Mouse (Mus musculus) mouse embryonic stem cell (cell line): ENCODE results near the gene St3gal3.

Experiments used
- in situ Hi-C, 2 experiments: fragments of 300-500 bp; cut with MboI; formaldehyde crosslinking; loops; 1 replicate in 1 of 2; 3 replicates in 1 of 2; pipeline ENCODE4 v1.14.3; 2019 to 2020; ENCODE audit warnings: low sequenced_read_pairs in 2 of 2, low pct_unique_long_range_greater_than_20kb in 1 of 2, mixed read lengths in 1 of 2; ENCODE audit not compliant: unreplicated experiment in 1 of 2

Gene St3gal3

DNA sequence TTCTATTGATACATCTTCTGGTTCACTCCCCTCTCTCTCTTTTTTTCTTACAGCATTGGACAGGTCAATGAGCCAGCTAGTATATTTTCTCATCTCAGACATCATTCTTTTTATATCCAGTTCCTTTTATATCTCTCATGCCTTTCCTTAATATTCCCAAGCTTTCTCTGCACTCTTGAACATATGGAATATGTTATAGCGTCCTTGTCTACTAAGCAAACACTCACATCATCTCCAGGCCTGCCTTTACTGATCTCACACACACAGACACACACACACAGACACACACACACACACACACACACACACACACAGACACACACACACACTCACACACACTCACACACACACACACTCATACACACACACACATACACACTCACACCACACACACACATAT, 96.7 kb downstream of the St3gal3 start:
- in situ Hi-C loops, result no loop called here

GRCm38 (mm10) chr4:118037406-118037805, 97.3 kb downstream of the St3gal3 start:
- in situ Hi-C loops, result no loop called here

DNA sequence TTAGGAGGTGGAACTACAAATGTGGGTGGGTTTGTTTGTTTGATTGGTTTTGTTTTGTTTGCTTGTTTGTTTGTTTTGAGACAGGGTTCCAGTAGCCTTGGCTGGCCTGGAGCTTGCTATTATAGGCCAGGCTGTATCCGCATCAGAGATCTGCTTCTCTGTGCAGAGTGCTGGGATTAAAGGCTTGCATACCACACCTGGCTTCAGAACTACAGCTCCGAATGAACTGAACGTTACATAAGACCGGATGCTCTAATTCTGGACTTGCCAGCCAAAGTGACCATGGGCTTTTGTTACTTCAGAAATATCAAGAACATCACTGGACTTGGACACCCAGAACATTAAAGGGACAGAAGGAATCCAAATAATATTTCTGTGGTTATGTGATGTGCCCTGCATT, 98.2 kb downstream of the St3gal3 start:
- in situ Hi-C loops, result no loop called here

DNA sequence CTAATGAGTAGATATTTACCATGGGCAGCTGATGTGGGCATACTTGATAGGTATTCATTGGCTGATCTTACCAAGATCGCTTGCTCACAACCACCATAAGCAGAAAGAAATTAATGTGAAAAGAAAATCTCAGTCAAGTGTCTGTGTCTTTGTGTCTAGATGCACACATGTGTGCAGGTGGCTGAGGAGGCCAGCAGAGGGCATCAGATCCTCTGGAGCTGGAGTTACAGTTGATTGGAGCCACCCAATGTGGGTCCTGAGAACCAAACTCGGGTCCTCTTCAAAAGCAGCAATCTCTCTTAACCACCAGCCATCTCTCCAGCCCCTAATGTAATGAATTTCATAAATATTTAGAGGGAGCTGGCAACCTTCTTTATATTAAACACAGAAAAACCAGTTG, 99.6 kb downstream of the St3gal3 start:
- in situ Hi-C loops, result no loop called here

GRCm38 (mm10) chr4:118033026-118033425, 101.7 kb downstream of the St3gal3 start:
- in situ Hi-C loops, result no loop called here

- in situ Hi-C loops, result no loop called here
Observed at GRCm38 (mm10) chr4:118031776-118032170, 102.9 kb downstream of the St3gal3 start.

DNA sequence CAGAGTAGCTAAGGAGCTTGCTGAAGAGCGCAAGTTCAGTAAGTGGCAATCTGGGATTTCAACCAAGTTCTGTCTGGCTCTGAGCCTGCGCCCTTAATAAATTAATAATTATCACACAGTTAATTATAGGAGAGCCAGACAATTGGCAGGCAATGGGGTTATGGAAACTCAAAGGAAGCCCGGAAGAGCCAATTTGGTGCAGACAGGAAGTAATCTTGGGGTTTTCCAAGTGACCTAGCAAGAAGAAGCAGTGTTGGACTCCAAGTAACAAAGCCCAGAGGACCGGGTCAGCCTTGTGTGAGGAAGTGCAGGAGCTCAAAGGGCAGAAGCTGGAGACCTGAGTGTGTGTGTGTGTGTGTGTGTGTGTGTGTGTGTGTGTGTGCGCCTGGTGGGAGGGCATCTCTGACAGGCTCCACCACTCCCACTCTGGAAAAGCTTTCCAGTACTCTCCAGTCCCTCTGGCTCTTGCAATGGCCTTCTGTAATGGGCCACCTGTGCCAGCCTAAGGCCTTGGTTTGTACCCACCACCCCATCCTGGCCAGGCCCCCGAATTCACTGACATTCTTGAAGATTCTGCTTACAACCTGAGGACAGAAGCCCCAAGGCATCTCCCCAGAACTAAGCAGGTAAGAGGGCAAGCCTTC, 103.5 kb downstream of the St3gal3 start:
- in situ Hi-C loops, result no loop called here

DNA sequence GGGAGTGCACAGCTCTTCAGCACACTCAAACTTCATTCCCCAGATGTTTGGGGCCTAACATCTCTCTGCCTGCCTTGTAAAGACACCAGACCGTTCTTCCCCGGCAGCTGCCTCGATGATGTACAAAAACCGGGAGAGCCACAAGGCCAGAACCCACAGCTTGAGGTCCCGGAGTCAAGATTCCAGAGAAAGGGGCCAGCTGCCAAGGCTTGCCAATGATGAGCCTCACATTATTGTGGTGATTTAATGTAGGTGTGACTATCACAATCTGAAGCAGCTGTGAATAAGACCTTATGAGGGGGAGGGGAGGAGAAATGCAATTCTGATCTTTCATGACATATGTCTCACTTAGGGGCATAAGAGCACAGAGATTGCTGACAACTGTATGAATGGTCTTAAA, 104.4 kb downstream of the St3gal3 start:
- in situ Hi-C loops, result no loop called here

DNA sequence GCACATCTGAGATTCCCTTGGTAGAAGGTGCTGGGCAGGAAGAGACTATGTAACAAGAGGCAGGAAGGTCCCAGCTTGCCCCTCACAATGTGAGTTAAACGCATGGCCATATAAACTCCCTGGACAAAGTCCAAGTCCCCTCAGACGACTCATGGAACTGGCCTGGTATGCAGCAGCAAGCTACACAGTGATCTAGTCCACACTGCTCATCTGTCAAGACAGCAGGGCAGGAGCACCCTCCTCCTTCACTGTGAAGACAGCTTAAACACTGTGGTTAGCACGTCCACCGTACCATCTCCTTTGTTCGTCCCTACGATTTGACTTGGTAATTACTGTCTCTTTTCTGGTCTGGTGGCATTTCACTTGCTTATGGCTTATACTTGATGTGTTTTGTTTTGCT, 104.8 kb downstream of the St3gal3 start:
- in situ Hi-C loops, result no loop called here

DNA sequence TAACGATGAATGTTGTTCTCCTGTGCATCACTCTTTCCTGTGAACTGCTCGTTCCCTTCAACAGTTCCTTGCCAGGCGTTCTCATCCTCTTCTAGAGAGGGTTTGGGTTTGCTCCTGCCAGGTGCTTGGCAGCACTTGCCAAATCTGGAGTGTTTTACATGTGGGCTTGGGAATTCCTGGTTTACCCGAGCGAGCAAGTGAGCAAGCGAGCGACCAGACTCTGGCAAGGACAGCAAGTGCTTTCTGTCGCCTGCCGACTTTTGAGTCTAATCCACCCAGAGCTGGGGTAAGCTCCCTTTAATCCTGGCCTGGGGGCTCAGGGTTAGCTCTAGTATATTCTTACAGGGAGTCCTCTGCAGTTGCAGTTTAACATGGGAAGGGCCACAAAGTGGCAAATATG, 105.7 kb downstream of the St3gal3 start:
- in situ Hi-C loops, result no loop called here

- in situ Hi-C loops, result no loop called here
Observed at GRCm38 (mm10) chr4:118025931-118026330, 108.8 kb downstream of the St3gal3 start.

GRCm38 (mm10) chr4:118025381-118025780, 109.3 kb downstream of the St3gal3 start:
- in situ Hi-C loops, result no loop called here

- in situ Hi-C loops, result no loop called here
Observed at GRCm38 (mm10) chr4:118022811-118023210, 111.9 kb downstream of the St3gal3 start.

GRCm38 (mm10) chr4:118022406-118022805, 112.3 kb downstream of the St3gal3 start:
- in situ Hi-C loops, result no loop called here

GRCm38 (mm10) chr4:118019640-118020039, 115.1 kb downstream of the St3gal3 start:
- in situ Hi-C loops, result no loop called here

GRCm38 (mm10) chr4:118019218-118019617, 115.5 kb downstream of the St3gal3 start:
- in situ Hi-C loops, result no loop called here

GRCm38 (mm10) chr4:118017021-118017805, 117.5 kb downstream of the St3gal3 start:
- in situ Hi-C loops, result no loop called here

DNA sequence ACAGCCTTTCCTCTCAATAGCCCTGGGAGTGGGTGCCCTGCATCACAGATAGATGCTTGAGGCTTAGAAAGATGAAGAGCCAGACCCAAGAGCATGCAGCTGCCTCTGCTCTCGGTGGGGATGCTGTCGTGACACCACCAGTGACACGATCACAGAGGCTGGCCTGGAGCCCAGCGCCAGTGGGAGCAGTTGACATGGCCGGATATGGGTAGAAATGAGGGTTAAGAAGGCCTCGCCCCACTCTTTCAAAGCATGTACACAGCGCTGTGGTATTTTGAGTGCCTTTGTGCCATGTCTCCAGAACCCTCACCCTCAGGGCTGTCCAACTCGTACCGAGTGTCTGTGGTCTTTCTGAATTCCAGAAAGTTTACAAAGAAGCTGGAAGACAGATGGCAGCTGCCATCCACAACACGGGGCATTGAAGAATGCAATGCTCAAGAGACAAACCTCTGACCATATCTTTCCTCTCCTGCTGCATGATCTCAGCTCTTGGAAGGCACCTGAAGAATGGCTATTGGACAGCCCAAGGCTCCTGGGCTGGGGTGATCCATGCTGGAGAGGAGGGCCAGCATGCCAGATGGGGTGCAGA, 118.3 kb downstream of the St3gal3 start:
- in situ Hi-C loops, result no loop called here

DNA sequence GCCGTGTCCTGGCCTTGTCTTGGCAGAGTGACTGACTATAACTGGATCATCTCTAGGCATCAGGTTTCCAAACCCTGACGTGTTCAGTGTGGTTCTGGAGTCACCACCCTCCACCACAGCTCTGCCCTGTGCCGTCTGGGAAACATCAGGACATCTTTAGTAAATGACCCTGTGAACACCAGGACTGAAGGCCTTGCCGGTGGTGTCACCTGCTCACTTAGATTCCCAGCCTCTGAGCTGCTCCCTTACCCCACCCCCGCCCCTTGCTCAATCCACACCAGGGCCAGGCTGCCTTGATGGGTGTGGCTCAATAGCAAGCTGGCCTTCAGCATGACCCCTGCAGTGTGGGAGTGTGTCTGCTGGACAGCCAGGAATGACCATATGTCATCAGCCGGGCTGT, 119.1 kb downstream of the St3gal3 start:
- in situ Hi-C loops, result no loop called here

GRCm38 (mm10) chr4:118015126-118015525, 119.6 kb downstream of the St3gal3 start:
- in situ Hi-C loops, result no loop called here
